Mouse (Mus musculus): ENCODE results near the gene Tango2.

The Tango2 gene

GRCm38 (mm10) chr16:18253866-18254265, 94.0 kb downstream of the Tango2 start:
- DNase-seq (ENCODE audit: low spot score): no peak

- no peak for DNase-seq (ENCODE audit: low spot score)
These were observed 95.2 kb downstream of the Tango2 start for GRCm38 (mm10) chr16:18252736-18253135.

- no peak for DNase-seq (ENCODE audit: low spot score)
These were observed 96.8 kb downstream of the Tango2 start for GRCm38 (mm10) chr16:18250828-18251790.
